Mouse (Mus musculus): ENCODE measurements around the gene Coq9. TPM values are rescaled to one million over a fixed set of nuclear protein-coding genes. Genes with fewer than 3 reads are reported as not detected.

Coq9 gene
- polyA plus RNA-seq, 1 experiment = 234 TPM

GRCm38 (mm10) chr8:94857346-94858173 is 19.4 kb downstream of the Coq9 start, which contains the start of gene Polr2c:
TSS of gene Polr2c (plus strand) at chr8:94857450.
- TF ChIP-seq GATA1 (IDR thresholded peaks at IDR 0.05; ENCODE audit: low read length) = no peak

- no peak for TF ChIP-seq GATA1 (IDR thresholded peaks at IDR 0.05; ENCODE audit: low read length)
Measured at GRCm38 (mm10) chr8:94861352-94861910, 23.3 kb downstream of the Coq9 start.

GRCm38 (mm10) chr8:94862487-94863220 is 24.5 kb downstream of the Coq9 start:
- no peak for TF ChIP-seq GATA1 (IDR thresholded peaks at IDR 0.05; ENCODE audit: low read length)

DNA sequence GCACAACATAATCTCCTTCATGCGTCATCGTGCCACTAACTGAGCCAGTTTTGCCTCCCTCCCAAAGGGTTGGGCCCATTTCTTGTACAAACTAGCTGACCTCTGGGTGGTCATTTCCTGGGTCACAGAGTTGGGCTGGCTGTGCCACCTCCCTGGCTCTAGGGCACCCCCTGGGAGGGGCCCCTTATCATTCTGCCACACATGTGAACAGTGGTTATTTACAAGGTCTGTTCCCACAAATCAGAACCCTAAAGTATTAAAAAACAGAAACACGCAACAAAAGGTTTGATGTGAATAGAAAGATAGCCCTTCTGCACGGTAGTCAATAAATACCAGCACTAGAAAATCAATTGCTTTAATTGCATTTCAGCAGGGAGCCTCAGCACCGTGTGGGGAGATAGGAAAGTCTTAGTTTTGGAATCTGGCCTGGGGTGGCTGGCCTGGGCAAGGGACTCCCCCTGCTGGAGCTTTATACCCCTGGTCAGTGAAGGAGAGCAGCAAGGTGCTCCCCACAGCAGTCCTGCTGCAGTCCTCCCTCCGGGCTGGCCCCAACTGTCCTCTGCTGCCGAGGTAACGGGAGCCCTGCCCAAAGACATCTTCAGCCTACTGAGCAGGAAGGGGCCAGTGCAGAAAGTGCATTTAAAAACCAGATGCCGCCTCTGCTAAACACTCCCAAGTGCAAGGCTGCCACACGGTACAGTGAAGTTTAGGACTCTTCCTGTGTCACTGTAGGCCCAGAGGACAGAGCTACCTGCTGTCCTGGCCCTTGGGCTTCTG is 26.0 kb downstream of the Coq9 start:
- TF ChIP-seq GATA1 (IDR thresholded peaks at IDR 0.05; ENCODE audit: low read length) = no peak

DNA sequence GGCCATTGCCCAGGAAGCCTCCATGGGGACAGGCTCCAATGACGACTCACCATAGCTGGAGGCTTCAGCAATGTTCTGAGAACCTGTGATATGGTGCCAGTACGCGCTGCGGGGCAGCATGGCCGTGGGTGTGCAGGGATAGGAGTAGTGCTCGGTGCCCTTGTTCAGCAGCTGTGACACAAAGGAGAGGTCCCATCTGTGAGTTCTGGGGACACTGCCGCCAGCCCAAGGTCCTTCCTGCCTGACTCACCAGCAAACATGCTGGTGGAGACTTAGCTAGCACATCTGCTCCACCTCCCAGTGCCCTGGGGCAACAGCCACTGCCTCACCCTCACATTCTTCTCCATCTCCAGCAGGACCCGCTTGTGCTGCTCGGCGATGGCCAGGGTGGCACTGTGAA is 27.2 kb downstream of the Coq9 start:
- TF ChIP-seq GATA1 (IDR thresholded peaks at IDR 0.05; ENCODE audit: low read length) = no peak

GRCm38 (mm10) chr8:94866921-94867320 is 28.8 kb downstream of the Coq9 start:
- TF ChIP-seq GATA1 (IDR thresholded peaks at IDR 0.05; ENCODE audit: low read length) = no peak

DNA sequence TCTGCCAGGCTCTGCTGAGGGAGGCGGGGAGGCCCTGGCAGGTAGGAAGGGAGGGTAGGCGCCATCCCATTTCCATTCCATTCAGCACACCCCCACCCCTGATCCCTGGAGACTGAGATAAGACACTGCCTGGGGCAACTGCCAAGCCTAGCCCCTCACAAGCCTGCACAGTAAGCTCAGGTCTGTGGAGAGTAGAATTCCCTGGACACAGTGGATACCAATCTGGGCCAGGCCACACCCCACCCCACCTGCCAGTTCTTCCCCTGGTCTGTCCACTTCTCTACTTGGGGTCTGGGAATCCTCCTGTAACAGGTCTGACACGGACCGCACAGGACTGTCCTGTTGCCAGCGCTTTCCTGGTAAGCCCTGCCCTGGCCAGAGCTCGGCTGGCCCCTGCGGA is 31.0 kb downstream of the Coq9 start:
- no peak for TF ChIP-seq GATA1 (IDR thresholded peaks at IDR 0.05; ENCODE audit: low read length)

GRCm38 (mm10) chr8:94870003-94870402 is 31.9 kb downstream of the Coq9 start:
- no peak for TF ChIP-seq GATA1 (IDR thresholded peaks at IDR 0.05; ENCODE audit: low read length)

GRCm38 (mm10) chr8:94870474-94871107 is 32.5 kb downstream of the Coq9 start:
- TF ChIP-seq GATA1 (IDR thresholded peaks at IDR 0.05; ENCODE audit: low read length) = no peak

GRCm38 (mm10) chr8:94871108-94871894 is 33.2 kb downstream of the Coq9 start:
- no peak for TF ChIP-seq GATA1 (IDR thresholded peaks at IDR 0.05; ENCODE audit: low read length)

DNA sequence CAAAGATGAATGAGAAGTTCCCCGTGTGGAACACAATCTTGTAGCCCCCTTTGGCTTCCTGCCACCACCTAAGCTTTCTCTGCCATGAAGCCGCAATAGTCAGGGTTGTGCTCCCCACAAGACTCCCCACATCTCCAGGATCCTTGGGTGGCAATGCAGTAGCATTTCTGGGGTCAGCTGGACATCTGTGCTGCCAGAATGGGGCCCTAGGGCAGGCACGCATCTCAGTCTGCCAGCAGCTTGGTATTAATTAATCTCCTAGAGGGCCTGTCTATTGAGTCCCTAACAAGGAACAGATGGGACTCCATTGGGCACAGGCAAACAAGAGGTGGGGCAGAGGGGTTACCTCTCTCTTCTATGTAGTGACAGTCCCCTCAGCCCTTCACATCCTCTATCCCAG is 34.0 kb downstream of the Coq9 start:
- TF ChIP-seq GATA1 (IDR thresholded peaks at IDR 0.05; ENCODE audit: low read length) = no peak

DNA sequence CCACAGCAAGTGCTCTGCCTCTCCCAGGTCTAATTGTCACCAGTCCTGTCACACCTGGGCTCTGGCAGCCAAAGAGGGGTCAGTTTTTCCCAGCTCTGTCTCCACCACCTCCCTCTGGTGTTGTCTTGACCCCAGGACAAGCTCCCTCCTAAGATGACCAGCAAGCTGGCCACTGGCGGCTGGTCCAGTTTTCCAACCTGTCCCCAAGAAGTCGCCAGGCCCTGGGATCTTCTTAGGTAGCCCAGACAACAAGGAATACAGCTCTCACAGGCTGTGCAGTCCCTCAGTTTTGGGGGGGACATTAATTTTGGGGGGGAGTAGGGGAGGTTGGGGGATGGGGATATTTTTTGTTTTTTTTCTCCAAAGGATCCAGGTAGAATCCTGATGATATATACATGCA is 34.5 kb downstream of the Coq9 start:
- no peak for TF ChIP-seq GATA1 (IDR thresholded peaks at IDR 0.05; ENCODE audit: low read length)

DNA sequence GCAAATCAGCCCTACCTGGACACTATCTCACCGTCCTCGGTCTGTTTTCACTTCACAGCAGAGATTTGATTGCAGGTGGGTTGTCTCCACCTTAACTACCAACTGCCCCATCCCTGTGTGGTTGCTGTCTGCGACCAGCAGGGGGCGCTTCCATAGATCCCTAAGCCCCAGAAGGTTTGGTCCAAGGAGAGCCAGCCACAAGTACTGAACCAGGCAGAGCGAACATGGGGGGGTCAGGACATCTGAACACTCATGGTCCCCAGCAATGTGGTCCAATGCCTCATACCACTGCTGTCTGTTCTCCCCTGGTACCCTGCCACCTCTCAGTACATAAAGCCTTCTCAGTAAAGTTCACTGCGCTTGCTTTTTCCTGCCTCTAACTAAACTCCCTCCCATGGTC is 36.2 kb downstream of the Coq9 start:
- no peak for TF ChIP-seq GATA1 (IDR thresholded peaks at IDR 0.05; ENCODE audit: low read length)

DNA sequence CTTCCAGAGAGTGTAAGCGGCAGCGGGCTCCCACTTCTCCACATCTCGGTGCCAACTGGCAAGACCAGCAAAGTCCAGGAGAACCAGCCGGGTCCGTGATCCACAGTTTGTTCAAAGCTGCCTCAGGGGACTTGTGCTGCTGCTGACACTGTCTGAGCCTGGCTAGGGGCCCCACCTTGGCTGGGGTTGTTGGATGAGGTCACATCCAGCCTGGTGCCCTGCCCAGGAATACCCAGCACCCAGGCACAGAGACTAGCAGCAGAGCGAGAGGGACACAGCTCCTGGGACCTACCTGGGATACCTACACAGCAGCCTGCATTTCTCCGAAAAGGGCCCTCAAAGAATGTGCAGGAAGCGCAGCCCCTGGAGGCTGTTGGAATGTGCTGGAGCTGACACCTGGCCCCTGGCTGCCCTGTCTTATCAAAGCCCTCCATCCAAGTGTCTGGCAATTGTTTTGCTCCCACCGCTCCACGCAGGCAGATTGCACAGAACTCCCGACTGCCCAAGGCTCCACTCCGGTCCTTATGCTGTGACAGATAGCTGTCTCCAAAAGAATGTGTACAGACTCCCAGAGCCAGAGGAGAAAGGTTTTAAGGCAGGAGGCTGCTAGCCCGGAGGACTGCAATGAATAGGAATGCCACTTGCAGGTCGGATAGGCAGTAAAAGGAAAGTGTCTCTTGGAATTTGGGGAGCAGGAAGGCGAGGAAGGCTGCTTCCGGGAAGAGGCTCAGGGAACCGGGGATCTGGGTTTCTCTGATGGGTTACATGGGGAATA is 37.2 kb downstream of the Coq9 start:
- no peak for TF ChIP-seq GATA1 (IDR thresholded peaks at IDR 0.05; ENCODE audit: low read length)

Measured in G1E-ER4 (cell line).